Mouse (Mus musculus) limb, embryonic 10.5 days (tissue): Measurements from ENCODE around the gene Map1b. TPM values are rescaled to one million over a fixed set of nuclear protein-coding genes. Genes with fewer than 3 reads are reported as not detected.

Experiments used
- DNase-seq: peaks from one replicate; pipeline ENCODE4 v3.0.0-alpha.2; 2017; ENCODE audit warnings: low spot score
- H3K27ac ChIP-seq: fragments of 300-500 bp; sonication (generic); 2 replicates; pipeline ENCODE4 v1.5.1; 2016; ENCODE audit warnings: mild to moderate bottlenecking
- H3K27me3 ChIP-seq: fragments of 300-500 bp; sonication (generic); 2 replicates; pipeline ENCODE4 v1.6.1; 2016; ENCODE audit warnings: low read depth, mild to moderate bottlenecking; ENCODE audit not compliant: poor library complexity, severe bottlenecking
- H3K36me3 ChIP-seq: fragments of 300-500 bp; sonication (generic); 2 replicates; pipeline ENCODE4 v1.6.1; 2016; ENCODE audit warnings: mild to moderate bottlenecking, moderate library complexity
- H3K4me1 ChIP-seq: fragments of 300-500 bp; sonication (generic); 2 replicates; pipeline ENCODE4 v1.6.1; 2016
- H3K4me3 ChIP-seq: fragments of 300-500 bp; sonication (generic); 2 replicates; pipeline ENCODE4 v1.5.1; 2016; ENCODE audit warnings: mild to moderate bottlenecking, moderate library complexity
- H3K9me3 ChIP-seq: fragments of 300-500 bp; sonication (generic); replicated peaks from 2 replicates; pipeline ENCODE4 v1.6.1; 2016; ENCODE audit warnings: mild to moderate bottlenecking
- WGBS: fragments of 180-500 bp; shearing (Covaris S2); methylation state at CpG from one replicate; pipeline ENCODE4 v1.1.7; 2016; 5-methylcytosine and 5-hydroxymethylcytosine counted together
- polyA plus RNA-seq: library from polyadenylated mRNA; unstranded; fragments of >200 nt; fragmentation: Nextera tagmentation; extraction: Ambion mirVana; gene quantifications from 2 replicates; pipeline ENCODE4 v1.2.1, GENCODE M21; 2016

Gene Map1b
- polyA plus RNA-seq, 1 experiment from 2014 or later: 60.1 TPM

DNA sequence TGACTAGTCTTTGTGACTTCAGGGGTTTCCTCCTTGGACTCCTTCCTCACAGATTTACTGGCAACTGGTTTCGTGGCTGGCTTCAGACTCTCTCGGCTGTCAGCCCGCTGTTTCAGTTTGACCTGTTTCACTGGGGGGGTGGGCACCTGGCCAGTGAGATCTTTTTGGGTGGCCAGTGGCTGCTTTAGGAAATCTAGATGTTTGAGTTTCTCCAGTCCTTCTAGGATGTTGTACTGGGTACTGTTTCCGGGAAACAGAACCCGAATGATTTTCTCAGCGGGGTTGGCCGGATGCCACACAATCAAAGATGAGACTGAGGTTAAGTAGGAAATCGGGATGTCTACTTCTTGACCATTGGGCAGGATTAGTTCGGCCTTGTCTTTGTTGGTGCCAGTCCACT is 81.8 kb downstream of the Map1b start:
- no peaks in the 10 kb centered on the region for H3K27me3 ChIP-seq
- DNase-seq: no peak
- no peak overlapping the region for H3K27ac ChIP-seq
- H3K4me3 ChIP-seq: no peak overlapping the region
- H3K9me3 ChIP-seq: no peaks in the 10 kb centered on the region
- H3K36me3 ChIP-seq: peaks cover 73% of the 10 kb centered on the region
- 97% methylated on average over 9 of the region's 9 CpGs for WGBS
- no peaks in the 10 kb centered on the region for H3K4me1 ChIP-seq

DNA sequence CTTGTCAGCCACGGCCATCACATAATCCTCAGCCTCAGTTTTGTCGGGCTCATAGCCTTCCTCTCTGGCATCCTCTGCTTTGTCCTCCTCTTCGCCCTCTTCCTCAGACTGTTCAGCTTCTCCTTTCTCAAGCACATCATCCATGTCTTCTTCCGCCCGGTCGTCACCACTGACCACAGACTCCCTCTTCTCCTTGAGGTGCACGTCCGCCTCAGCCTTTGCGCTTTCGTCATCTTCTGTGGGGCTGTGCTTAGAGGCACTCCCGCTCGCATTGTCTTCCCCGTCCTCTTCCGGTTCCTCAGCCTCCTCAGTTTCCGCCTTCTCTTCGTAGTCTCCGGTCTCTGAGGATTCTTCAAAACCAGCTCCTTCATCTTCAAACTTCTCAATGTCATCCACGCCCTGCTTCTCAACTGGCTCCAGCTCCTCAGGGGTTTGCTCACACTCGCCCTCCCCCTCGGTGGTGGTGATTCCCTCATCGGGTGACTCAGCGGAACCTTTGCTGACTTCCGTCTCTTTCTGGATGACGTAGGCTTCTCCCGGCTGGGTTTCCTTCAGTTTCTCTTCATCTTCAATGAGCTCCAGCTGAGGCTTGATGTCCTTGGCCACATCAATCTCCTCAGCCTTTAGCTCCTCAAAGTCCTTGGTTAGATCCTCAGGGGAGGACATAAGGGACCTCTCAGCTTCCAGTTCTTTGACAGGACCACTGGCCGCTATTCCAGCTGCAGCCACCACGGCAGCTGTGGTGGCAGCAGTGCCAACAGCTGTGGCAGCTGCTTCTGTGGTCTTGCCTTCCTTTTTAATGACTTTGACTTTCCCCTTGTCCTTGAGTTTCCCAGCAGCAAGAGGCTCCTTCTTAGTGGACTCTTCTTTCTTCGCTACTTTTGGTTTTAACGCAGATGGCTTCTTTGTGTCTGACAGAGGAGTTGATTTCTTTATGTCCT is 83.0 kb downstream of the Map1b start:
- no peaks in the 10 kb centered on the region for H3K4me1 ChIP-seq
- no peaks in the 10 kb centered on the region for H3K9me3 ChIP-seq
- H3K27me3 ChIP-seq: no peaks in the 10 kb centered on the region
- peaks cover 78% of the 10 kb centered on the region for H3K36me3 ChIP-seq
- H3K27ac ChIP-seq: no peak overlapping the region
- WGBS: 94% methylated on average over 29 of the region's 29 CpGs
- DNase-seq: no peak
- H3K4me3 ChIP-seq: no peak overlapping the region

DNA sequence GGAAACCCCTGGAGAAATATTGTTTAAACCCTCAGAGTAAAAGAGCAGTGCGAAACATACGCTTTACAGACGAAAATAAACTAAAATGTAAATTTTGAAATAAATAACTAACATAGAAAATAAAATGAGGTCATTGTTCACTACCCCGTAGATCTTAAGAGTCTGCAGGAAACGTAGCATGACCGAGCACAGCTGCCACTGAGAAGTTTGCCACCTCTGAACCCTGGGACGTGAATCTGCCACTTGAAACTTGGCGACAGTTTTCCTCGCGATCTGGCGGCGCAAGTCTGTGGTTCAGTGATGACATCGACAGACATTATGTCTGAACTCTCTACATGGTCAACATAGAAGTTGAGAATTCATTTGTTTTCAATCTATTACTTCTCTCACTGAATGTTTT is 92.8 kb downstream of the Map1b start:
- 78% methylated on average over 13 of the region's 13 CpGs for WGBS
- Histone ChIP-seq H3K36me3 (peaks cover 41% of the 10 kb centered on the region), H3K4me3 (no peak overlapping the region), H3K9me3 (no peaks in the 10 kb centered on the region), H3K27me3 (no peaks in the 10 kb centered on the region), H3K4me1 (peaks cover 11% of the 10 kb centered on the region), H3K27ac (no peak overlapping the region)
- no peak for DNase-seq

DNA sequence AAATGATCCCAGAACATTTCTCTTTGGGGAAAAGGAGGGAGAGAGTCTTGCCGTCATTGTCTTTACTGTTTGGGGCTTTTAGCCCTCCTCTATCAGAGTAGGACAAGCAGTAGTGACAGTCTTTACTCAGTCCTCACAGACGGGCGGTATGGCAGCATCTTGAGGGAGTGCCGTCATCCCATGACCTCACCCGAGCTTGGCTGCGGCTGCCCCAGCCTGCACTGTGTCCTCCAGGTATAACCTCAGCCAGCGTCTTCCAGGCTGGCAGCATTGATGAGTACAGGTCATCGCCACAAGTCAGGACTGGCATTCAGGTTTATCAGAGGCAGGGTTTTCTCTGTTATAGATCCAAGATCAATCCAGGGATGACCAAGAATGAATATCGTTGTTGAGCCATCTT is 99.7 kb downstream of the Map1b start:
- Histone ChIP-seq H3K27me3 (no peaks in the 10 kb centered on the region), H3K36me3 (peaks cover 55% of the 10 kb centered on the region), H3K9me3 (no peaks in the 10 kb centered on the region), H3K4me3 (no peak overlapping the region), H3K4me1 (peaks cover 50% of the 10 kb centered on the region), H3K27ac (no peak overlapping the region)
- DNase-seq: no peak
- WGBS: 87% methylated on average over 9 of the region's 9 CpGs

DNA sequence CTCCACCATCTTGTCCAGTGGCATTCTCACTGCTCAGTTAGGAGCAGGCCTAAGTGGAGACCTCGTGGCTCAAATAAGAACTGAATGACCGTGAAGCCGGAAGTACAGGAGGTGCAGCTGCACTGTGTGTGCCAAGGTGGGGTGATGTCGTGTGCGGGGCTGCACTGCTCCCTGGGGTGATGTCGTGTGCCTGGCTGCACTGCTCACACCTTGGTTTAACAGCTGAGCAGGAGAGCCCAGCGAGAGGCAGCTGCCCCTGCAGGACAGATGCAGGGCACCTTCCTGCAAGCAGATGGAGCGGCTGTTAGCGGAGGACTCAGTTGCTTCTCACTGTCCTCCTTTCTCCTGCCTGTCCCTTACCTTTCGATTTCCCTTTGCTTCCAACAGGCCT is 102.0 kb downstream of the Map1b start:
- WGBS: 36% methylated on average over 10 of the region's 10 CpGs
- Histone ChIP-seq H3K27me3 (no peaks in the 10 kb centered on the region), H3K4me3 (peak overlapping the region; percentile 2; the same call in 1 of the 2 replicates), H3K4me1 (peaks cover 53% of the 10 kb centered on the region), H3K9me3 (no peaks in the 10 kb centered on the region), H3K27ac (peak overlapping the region; percentile 81), H3K36me3 (peaks cover 75% of the 10 kb centered on the region)
- peak; percentile 69 for DNase-seq

DNA sequence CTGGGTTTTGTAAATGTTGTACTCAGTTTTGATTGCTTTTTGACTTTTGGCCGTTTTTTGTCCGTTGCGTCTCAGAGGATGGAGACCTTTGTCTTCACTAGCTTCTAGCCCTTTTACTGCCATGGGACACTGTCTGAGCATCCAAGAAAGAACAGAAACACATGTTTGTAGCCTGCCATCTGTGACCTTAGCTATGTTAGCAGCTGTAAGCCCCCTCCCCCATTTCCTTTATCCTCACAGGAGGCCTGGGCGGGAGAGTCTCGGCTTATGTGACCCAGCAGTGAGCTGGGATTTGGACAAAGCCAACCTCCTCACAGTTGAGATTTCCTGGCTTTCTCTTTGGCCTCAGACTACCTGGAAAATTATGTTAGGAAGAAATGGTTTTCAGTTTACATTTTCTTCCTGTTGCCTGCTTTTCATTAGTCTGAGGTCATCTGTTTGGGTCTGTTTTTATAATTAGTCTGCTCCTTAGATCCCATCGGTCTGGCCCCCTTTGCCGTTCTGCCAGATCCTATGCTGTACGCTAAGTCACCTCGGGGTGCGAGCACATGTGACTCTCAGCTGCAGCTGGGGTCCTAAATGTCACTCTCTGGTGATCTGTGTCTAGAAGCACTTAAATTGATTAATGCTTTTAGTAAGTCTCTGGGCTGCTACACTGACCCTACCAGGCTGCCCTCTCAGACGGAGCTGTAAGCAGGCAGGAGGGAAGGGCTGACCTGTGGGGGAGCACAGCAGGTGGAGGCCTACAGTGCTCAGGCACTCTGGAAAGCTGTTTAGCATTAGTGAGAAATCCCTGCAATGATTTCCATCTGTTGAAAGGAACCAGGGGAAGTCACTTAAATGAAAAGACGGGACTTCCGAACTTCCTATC is 102.6 kb downstream of the Map1b start:
- Histone ChIP-seq H3K27me3 (no peaks in the 10 kb centered on the region), H3K4me1 (peaks cover 54% of the 10 kb centered on the region), H3K9me3 (no peaks in the 10 kb centered on the region), H3K27ac (peak overlapping the region; percentile 81), H3K36me3 (peaks cover 71% of the 10 kb centered on the region), H3K4me3 (peak overlapping the region; percentile 19)
- DNase-seq: peak; percentile 79
- 24% methylated on average over 13 of the region's 13 CpGs for WGBS

DNA sequence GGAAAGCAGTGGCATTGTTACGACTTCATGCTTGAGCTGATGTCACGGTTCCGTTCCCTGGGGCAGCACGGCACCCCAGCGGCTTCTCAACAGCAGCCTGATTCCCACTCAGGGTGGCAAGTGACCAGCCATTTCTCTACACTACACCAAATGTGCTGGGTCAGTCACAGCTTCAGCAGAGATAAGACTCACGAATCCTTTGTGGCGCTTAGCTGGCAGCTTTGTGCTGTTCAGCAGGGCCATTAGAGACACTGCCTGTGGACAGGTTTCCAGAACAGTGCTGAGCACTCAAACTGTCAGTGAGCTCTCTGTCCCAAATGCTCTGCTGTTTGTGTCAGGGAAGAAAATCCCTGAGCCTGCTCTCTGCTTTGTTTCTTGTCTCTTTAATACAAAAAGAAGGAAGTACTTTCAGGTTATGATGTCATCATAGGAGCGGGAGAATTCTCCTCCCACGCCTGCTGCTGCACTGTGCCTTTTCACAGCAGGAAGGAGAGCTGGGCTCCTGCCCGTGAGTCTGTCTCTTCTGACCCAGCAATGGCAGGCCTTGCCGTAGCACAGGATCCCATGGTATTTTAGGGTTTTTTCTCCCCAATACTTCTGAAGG is 103.8 kb downstream of the Map1b start:
- WGBS: 80% methylated on average over 11 of the region's 11 CpGs
- H3K4me1 ChIP-seq: peaks cover 56% of the 10 kb centered on the region
- H3K36me3 ChIP-seq: peaks cover 65% of the 10 kb centered on the region
- peak overlapping the region; percentile 81 for H3K27ac ChIP-seq
- no peaks in the 10 kb centered on the region for H3K27me3 ChIP-seq
- no peak overlapping the region for H3K4me3 ChIP-seq
- H3K9me3 ChIP-seq: no peaks in the 10 kb centered on the region
- DNase-seq: no peak

DNA sequence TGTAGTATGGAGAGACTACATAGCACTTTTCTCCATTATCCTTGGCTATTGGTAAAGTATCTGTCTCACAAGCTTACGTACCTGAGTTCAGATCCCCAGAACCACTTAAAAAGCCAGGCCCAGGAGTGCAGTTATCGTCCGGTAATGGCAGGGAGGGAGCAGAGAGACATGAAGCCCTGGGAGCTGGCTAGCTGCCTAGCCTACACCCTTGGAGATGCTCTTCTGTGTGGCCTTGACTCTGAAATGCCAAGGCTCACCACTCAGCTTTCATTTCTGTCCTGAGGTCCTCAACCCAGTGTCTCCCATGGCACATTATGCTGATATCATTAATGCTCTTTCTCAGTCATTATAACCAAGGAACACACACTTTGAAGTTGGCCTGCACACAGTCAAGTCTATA is 104.6 kb downstream of the Map1b start:
- DNase-seq: no peak
- 94% methylated on average over 3 of the region's 3 CpGs for WGBS
- H3K4me1 ChIP-seq: peaks cover 56% of the 10 kb centered on the region
- H3K27me3 ChIP-seq: no peaks in the 10 kb centered on the region
- peak overlapping the region; percentile 81 for H3K27ac ChIP-seq
- H3K4me3 ChIP-seq: no peak overlapping the region
- H3K9me3 ChIP-seq: no peaks in the 10 kb centered on the region
- H3K36me3 ChIP-seq: peaks cover 63% of the 10 kb centered on the region

DNA sequence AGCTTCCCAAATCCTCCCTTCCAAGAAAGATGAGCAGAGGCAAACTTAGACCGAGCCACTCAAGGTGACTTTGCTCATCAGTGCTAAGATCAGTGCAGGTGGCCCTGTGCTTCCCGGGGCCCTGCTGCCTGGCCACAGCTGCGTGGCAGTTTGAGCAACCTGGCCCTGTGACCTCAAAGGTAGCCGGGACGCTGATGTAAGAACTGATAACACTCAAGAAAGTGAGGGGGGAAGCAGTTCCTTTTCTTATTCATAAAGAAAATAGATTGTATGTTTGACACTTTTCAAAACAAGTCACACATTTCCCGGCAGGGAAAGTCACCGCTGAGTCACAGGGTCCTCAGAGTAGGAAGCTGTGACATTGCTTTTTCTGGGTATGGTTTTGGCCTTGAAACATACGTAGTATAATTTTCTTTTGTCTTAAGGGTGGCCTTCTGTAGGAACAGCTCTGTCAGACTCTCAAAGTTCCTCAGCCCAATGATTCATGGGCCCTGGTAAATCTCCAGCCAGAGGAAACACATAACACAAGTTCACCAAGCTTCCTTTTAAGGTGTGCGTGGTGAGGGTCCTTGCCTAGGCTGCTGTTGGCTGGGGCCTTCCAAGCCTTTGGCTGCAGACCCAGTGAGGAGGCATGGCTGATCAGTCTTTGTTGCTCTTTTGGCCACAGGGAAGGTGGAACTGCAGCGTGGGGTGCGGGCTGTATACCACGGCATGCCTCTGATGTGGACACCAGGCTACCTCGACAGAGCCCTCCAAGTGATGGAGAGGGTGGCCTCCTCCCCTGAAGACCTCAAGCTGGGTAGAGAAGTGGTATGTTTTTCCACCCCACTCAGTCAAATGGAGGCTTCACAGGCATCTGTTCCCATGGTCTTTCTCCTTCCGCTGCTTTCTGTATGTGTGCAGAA is 105.5 kb downstream of the Map1b start:
- H3K9me3 ChIP-seq: no peaks in the 10 kb centered on the region
- H3K27ac ChIP-seq: 0 out of 2 replicates have a peak overlapping the region, but pooled peaks have one; percentile 14
- DNase-seq: no peak
- peaks cover 56% of the 10 kb centered on the region for H3K4me1 ChIP-seq
- no peaks in the 10 kb centered on the region for H3K27me3 ChIP-seq
- 95% methylated on average over 14 of the region's 14 CpGs for WGBS
- H3K36me3 ChIP-seq: peaks cover 63% of the 10 kb centered on the region
- no peak overlapping the region for H3K4me3 ChIP-seq

DNA sequence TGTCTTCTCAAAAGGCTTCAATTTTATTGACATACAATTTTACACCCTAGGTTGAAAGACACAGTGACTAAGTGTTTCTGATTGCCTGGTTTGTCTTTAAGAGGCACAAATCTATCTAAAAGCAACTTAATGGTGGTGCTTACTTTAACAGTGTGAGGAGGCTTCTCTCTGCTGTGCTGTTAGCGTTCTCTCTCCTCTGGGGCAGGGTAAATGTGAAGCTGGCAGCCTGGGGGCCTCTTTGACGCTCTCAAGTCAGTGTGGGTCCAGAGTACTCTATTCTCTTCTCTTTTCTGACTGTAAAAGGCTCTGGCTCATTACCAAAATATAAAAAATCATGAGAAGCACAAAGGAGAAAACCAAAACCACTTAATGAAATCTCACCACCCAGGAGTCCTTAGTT is 107.1 kb downstream of the Map1b start:
- Histone ChIP-seq H3K9me3 (no peaks in the 10 kb centered on the region), H3K4me3 (no peak overlapping the region), H3K27ac (peak overlapping the region; percentile 40; the same call in 1 of the 2 replicates), H3K27me3 (no peaks in the 10 kb centered on the region), H3K4me1 (peaks cover 40% of the 10 kb centered on the region), H3K36me3 (peaks cover 66% of the 10 kb centered on the region)
- DNase-seq: no peak
- WGBS: 68% methylated on average over 2 of the region's 2 CpGs

DNA sequence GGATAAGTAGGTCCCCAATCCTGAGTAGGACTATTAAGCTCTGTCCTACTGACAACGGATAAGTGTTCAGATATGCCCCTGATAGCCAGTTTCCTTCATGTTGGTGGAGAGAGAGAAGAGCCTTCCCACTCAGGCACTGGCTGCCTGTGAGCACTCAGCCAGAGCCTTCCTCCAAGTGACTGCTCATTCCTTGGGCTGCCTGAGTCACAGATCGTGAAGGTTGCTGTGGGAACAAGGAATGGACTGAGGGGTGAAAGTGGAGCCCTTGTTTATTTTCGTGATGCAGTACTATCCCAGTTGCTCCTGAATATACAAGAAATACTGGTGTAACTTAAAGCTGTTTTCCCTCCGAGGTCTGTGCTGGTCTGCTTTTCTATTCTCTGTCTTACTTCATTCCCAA is 117.0 kb downstream of the Map1b start:
- no peak for DNase-seq
- 88% methylated on average over 4 of the region's 4 CpGs for WGBS
- H3K9me3 ChIP-seq: no peaks in the 10 kb centered on the region
- H3K36me3 ChIP-seq: peaks cover 50% of the 10 kb centered on the region
- H3K27me3 ChIP-seq: no peaks in the 10 kb centered on the region
- H3K27ac ChIP-seq: no peak overlapping the region
- H3K4me3 ChIP-seq: no peak overlapping the region
- H3K4me1 ChIP-seq: peaks cover 17% of the 10 kb centered on the region

DNA sequence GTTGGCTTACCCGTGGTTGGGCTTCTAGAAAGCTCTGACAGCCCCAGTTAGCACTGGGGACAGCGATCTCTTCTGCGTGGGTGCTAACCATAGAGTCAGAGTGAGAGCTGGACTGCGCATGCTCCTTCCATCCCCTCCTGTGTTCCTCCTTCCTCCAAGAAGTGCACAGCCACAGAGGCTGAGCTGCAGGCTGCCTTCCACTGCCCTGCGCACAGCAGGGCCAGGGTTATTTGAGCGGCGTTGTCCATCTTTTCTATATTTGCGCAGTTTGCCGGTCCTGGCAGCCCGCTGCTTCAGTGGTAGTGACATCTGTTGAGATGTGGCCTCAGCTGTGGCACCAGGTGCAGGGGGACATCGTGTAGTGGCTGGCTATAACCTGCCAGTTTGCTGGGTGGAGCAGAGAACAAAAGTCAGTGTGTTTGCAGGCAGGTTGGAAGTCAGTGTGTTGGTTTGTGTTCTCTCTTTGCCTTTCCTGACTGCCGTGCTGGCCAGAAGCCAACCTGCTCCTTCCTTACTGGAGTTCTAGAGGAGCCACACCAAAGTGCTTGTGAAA is 118.1 kb downstream of the Map1b start:
- Histone ChIP-seq H3K9me3 (no peaks in the 10 kb centered on the region), H3K4me1 (peaks cover 17% of the 10 kb centered on the region), H3K27ac (peak overlapping the region; percentile 57; the same call in 1 of the 2 replicates), H3K4me3 (no peak overlapping the region), H3K27me3 (no peaks in the 10 kb centered on the region), H3K36me3 (peaks cover 47% of the 10 kb centered on the region)
- WGBS: 94% methylated on average over 12 of the region's 12 CpGs
- DNase-seq: no peak
